Mouse (Mus musculus): ENCODE data around the gene Galnt10. TPM values are rescaled to one million over a fixed set of nuclear protein-coding genes. Genes with fewer than 3 reads are reported as not detected.

Gene Galnt10
- total and polyA plus RNA-seq, 3 experiments = 0.07 to 0.85 TPM; not detected in 1

GRCm38 (mm10) chr11:57645847-57646246 is 605 bp downstream of the Galnt10 start:
- no peak overlapping the region for H3K9ac ChIP-seq (ENCODE audit: insufficient read depth, low read depth)
- H3K4me3 ChIP-seq (replicated peaks in 1 of 3; ENCODE audit: low read depth in 2 of 3, low read length in 2 of 3, poor library complexity in 1 of 3) = no peak overlapping the region
- no peak overlapping the region for H3K27ac ChIP-seq (ENCODE audit: insufficient read depth, low read depth)
- H3K27me3 ChIP-seq (replicated peaks) = peaks cover 79% of the 10 kb centered on the region
- no peaks in the 10 kb centered on the region for H3K4me1 ChIP-seq (ENCODE audit: control insufficient read depth in 1 of 2, insufficient read depth in 2 of 2)
- peak overlapping the region; percentile 86 for H3K4me2 ChIP-seq (ENCODE audit: insufficient read depth, low read depth, poor library complexity, severe bottlenecking)
- H3K9me3 ChIP-seq (replicated peaks; ENCODE audit: low read length) = peaks cover 12% of the 10 kb centered on the region
- H3K36me3 ChIP-seq (replicated peaks in 1 of 2; ENCODE audit: control insufficient read depth in 1 of 2, insufficient read depth in 1 of 2, low read length in 1 of 2) = no peaks in the 10 kb centered on the region
- no peak for DNase-seq (ENCODE audit: extremely low read depth)
- TF ChIP-seq NELFE (IDR thresholded peaks at IDR 0.05; ENCODE audit: low read depth, low read length) = no peak
- no peak for TF ChIP-seq NRF1 (IDR thresholded peaks at IDR 0.05; ENCODE audit: low read depth, low read length)
- TF ChIP-seq TBP (conservative IDR thresholded peaks at IDR 0.05; ENCODE audit: low read depth, low read length) = no peak
- TF ChIP-seq MAZ (IDR thresholded peaks at IDR 0.05; ENCODE audit: low read depth, low read length) = no peak
- TF ChIP-seq ETS1 (conservative IDR thresholded peaks at IDR 0.05; ENCODE audit: low read depth, low read length) = no peak
- TF ChIP-seq E2F4 (IDR thresholded peaks at IDR 0.05; ENCODE audit: insufficient replicate concordance, low read depth, low read length) = no peak
- TF ChIP-seq TCF12 (IDR thresholded peaks at IDR 0.05; ENCODE audit: low read depth, low read length) = no peak
- no peak for TF ChIP-seq SIN3A (IDR thresholded peaks at IDR 0.05; ENCODE audit: low read length)
- TF ChIP-seq ELF1 (IDR thresholded peaks at IDR 0.05; ENCODE audit: low read depth, low read length) = no peak
- in situ Hi-C loops (cut with MboI; ENCODE audit: low pct_ligation_motif_present, low pct_unique_long_range_greater_than_20kb, low sequenced_read_pairs) = no loop called here
- H3K79me2 ChIP-seq (replicated peaks; ENCODE audit: control insufficient read depth, extremely low read depth, insufficient read depth, poor library complexity, severe bottlenecking) = no peaks in the 10 kb centered on the region
- dilution Hi-C loops (cut with MboI; ENCODE audit: extremely low pct_ligation_motif_present, extremely low pct_unique_long_range_greater_than_20kb, low sequenced_read_pairs) = no loop called here

GRCm38 (mm10) chr11:57646416-57646815 is 1.2 kb downstream of the Galnt10 start:
- peaks cover 85% of the 10 kb centered on the region for H3K27me3 ChIP-seq (replicated peaks)

DNA sequence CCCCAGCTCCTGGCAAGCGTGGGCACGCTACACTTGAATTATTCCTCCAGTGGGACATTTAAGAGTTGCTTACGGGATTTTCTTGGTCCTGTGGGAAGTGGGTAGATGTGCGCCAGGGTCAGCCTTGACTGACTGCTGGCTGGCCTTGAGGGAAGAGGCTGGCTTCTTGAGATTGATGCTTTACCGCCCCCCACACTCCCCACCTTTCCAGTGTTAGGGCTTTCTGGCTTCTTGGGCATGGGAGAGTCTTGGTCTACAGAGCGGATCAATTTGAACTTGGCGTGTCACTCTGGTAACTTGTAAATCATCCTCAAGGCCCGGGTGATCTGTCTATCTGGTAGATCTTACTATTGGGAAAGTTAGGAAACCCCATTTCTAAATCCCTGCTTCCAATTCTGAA is 1.7 kb downstream of the Galnt10 start:
- in situ Hi-C loops (cut with MboI; ENCODE audit: low pct_ligation_motif_present, low pct_unique_long_range_greater_than_20kb, low sequenced_read_pairs) (no loop called here), dilution Hi-C loops (cut with MboI; ENCODE audit: extremely low pct_ligation_motif_present, extremely low pct_unique_long_range_greater_than_20kb, low sequenced_read_pairs) (no loop called here)
- no peak overlapping the region for H3K4me3 ChIP-seq (replicated peaks in 1 of 3; ENCODE audit: low read depth in 2 of 3, low read length in 2 of 3, poor library complexity in 1 of 3)
- peaks cover 90% of the 10 kb centered on the region for H3K27me3 ChIP-seq (replicated peaks)
- H3K9me3 ChIP-seq (replicated peaks; ENCODE audit: low read length) = peaks cover 12% of the 10 kb centered on the region
- no peak overlapping the region for H3K4me2 ChIP-seq (ENCODE audit: insufficient read depth, low read depth, poor library complexity, severe bottlenecking)
- no peak overlapping the region for H3K9ac ChIP-seq (ENCODE audit: insufficient read depth, low read depth)
- no peaks in the 10 kb centered on the region for H3K36me3 ChIP-seq (replicated peaks in 1 of 2; ENCODE audit: control insufficient read depth in 1 of 2, insufficient read depth in 1 of 2, low read length in 1 of 2)
- TF ChIP-seq IRF4 (IDR thresholded peaks at IDR 0.05; ENCODE audit: low read depth, low read length) = no peak
- no peak for TF ChIP-seq UBTF (IDR thresholded peaks at IDR 0.05; ENCODE audit: low read depth, low read length)
- no peak for TF ChIP-seq CHD1 (IDR thresholded peaks at IDR 0.05; ENCODE audit: low read depth, low read length)
- TF ChIP-seq NELFE (IDR thresholded peaks at IDR 0.05; ENCODE audit: low read depth, low read length) = no peak
- no peak for TF ChIP-seq MXI1 (IDR thresholded peaks at IDR 0.05; ENCODE audit: low read depth, low read length)
- no peak for TF ChIP-seq POLR2A (IDR thresholded peaks at IDR 0.05; ENCODE audit: low read depth, low read length)
- TF ChIP-seq MAZ (IDR thresholded peaks at IDR 0.05; ENCODE audit: low read depth, low read length) = no peak
- no peak for TF ChIP-seq ZMIZ1 (IDR thresholded peaks at IDR 0.05; ENCODE audit: low read depth, low read length)
- H3K27ac ChIP-seq (ENCODE audit: insufficient read depth, low read depth) = no peak overlapping the region
- no peaks in the 10 kb centered on the region for H3K4me1 ChIP-seq (ENCODE audit: control insufficient read depth in 1 of 2, insufficient read depth in 2 of 2)
- H3K79me2 ChIP-seq (replicated peaks; ENCODE audit: control insufficient read depth, extremely low read depth, insufficient read depth, poor library complexity, severe bottlenecking) = no peaks in the 10 kb centered on the region
- no peak for DNase-seq (ENCODE audit: extremely low read depth)

More at GRCm38 (mm10) chr11:57646416-57646815, 1.2 kb downstream of the Galnt10 start:
- DNase-seq (ENCODE audit: extremely low read depth) = no peak
- in situ Hi-C loops (cut with MboI; ENCODE audit: low pct_ligation_motif_present, low pct_unique_long_range_greater_than_20kb, low sequenced_read_pairs) = no loop called here
- Histone ChIP-seq H3K4me3 (replicated peaks in 1 of 3; ENCODE audit: low read depth in 2 of 3, low read length in 2 of 3, poor library complexity in 1 of 3) (no peak overlapping the region), H3K9me3 (replicated peaks; ENCODE audit: low read length) (peaks cover 12% of the 10 kb centered on the region), H3K4me1 (ENCODE audit: control insufficient read depth in 1 of 2, insufficient read depth in 2 of 2) (no peaks in the 10 kb centered on the region), H3K9ac (ENCODE audit: insufficient read depth, low read depth) (no peak overlapping the region), H3K79me2 (replicated peaks; ENCODE audit: control insufficient read depth, extremely low read depth, insufficient read depth, poor library complexity, severe bottlenecking) (no peaks in the 10 kb centered on the region), H3K4me2 (ENCODE audit: insufficient read depth, low read depth, poor library complexity, severe bottlenecking) (no peak overlapping the region), H3K36me3 (replicated peaks in 1 of 2; ENCODE audit: control insufficient read depth in 1 of 2, insufficient read depth in 1 of 2, low read length in 1 of 2) (no peaks in the 10 kb centered on the region), H3K27ac (ENCODE audit: insufficient read depth, low read depth) (no peak overlapping the region)
- TF ChIP-seq USF2 (conservative IDR thresholded peaks at IDR 0.05; ENCODE audit: low read depth, low read length) (no peak), MAX (IDR thresholded peaks at IDR 0.05; ENCODE audit: low read length) (no peak), IRF4 (IDR thresholded peaks at IDR 0.05; ENCODE audit: low read depth, low read length) (no peak), TBP (conservative IDR thresholded peaks at IDR 0.05; ENCODE audit: low read depth, low read length) (no peak), ZKSCAN1 (IDR thresholded peaks at IDR 0.05; ENCODE audit: borderline replicate concordance, low read depth, low read length) (no peak), SIN3A (IDR thresholded peaks at IDR 0.05; ENCODE audit: low read length) (no peak), E2F4 (IDR thresholded peaks at IDR 0.05; ENCODE audit: insufficient replicate concordance, low read depth, low read length) (no peak), POLR2A (IDR thresholded peaks at IDR 0.05; ENCODE audit: low read depth, low read length) (no peak), RAD21 (IDR thresholded peaks at IDR 0.05; ENCODE audit: low read depth, low read length) (no peak), CTCF (conservative IDR thresholded peaks at IDR 0.05 in 1 of 2, IDR thresholded peaks at IDR 0.05 in 1 of 2; ENCODE audit: low read depth in 2 of 2, low read length in 2 of 2) (no peak), ZC3H11A (IDR thresholded peaks at IDR 0.05; ENCODE audit: low read depth, low read length) (no peak)
- dilution Hi-C loops (cut with MboI; ENCODE audit: extremely low pct_ligation_motif_present, extremely low pct_unique_long_range_greater_than_20kb, low sequenced_read_pairs) = no loop called here
